Mouse (Mus musculus) induced T-regulatory cell, adult 2 months (primary cell): ENCODE data around the gene Dars2.
A peak's percentile ranks its signal among the peaks of the same experiment; 100 is the strongest.
"Not testable (repeated sequence)": the region's sequence is repeated elsewhere in the genome, so short reads cannot be mapped to it uniquely, and the experiment has no call there.

Source experiments
- DNase-seq: peaks from one replicate; pipeline ENCODE4 v3.0.0-alpha.2; 2012; ENCODE audit warnings: low read depth

The Dars2 gene

GRCm38 (mm10) chr1:161035786-161036404, 34.6 kb downstream of the Dars2 start:
- peak; percentile 63 for DNase-seq

- no peak for DNase-seq
Measured at GRCm38 (mm10) chr1:161035281-161035785, 35.1 kb downstream of the Dars2 start.

GRCm38 (mm10) chr1:161034435-161035280, 35.8 kb downstream of the Dars2 start, which contains the start of gene Zbtb37:
Zbtb37 (minus strand) TSS chr1:161034849.
- peak; percentile 100 for DNase-seq

- DNase-seq = no peak
Measured at GRCm38 (mm10) chr1:161033856-161034434, 36.5 kb downstream of the Dars2 start.

- no peak for DNase-seq
Measured at GRCm38 (mm10) chr1:161032345-161032744, 38.1 kb downstream of the Dars2 start.

- DNase-seq = no peak
Measured at GRCm38 (mm10) chr1:161031881-161032280, 38.6 kb downstream of the Dars2 start.

GRCm38 (mm10) chr1:161030058-161030457, 40.4 kb downstream of the Dars2 start:
- no peak for DNase-seq

GRCm38 (mm10) chr1:161028427-161028826, 42.0 kb downstream of the Dars2 start:
- DNase-seq = not testable (repeated sequence)

GRCm38 (mm10) chr1:161027196-161027595, 43.3 kb downstream of the Dars2 start:
- no peak for DNase-seq

- DNase-seq = no peak
Measured at GRCm38 (mm10) chr1:161025410-161026210, 44.8 kb downstream of the Dars2 start.

GRCm38 (mm10) chr1:161020051-161020450, 50.4 kb downstream of the Dars2 start:
- DNase-seq = no peak

- DNase-seq = no peak
Measured at GRCm38 (mm10) chr1:161016378-161016777, 54.1 kb downstream of the Dars2 start.

- no peak for DNase-seq
Measured at GRCm38 (mm10) chr1:161010436-161010835, 60.0 kb downstream of the Dars2 start.

GRCm38 (mm10) chr1:161008038-161008437, 62.4 kb downstream of the Dars2 start:
- no peak for DNase-seq

GRCm38 (mm10) chr1:161006471-161006870, 64.0 kb downstream of the Dars2 start:
- no peak for DNase-seq

- DNase-seq = no peak
Measured at GRCm38 (mm10) chr1:161005526-161005925, 64.9 kb downstream of the Dars2 start.

GRCm38 (mm10) chr1:161004942-161005341, 65.5 kb downstream of the Dars2 start:
- no peak for DNase-seq

- no peak for DNase-seq
Measured at GRCm38 (mm10) chr1:160993851-160994250, 76.6 kb downstream of the Dars2 start.
